Mouse (Mus musculus): ENCODE measurements around the gene Zbtb18.

GRCm38 (mm10) chr1:177451041-177451440 is 8.9 kb downstream of the Zbtb18 start:
- TF ChIP-seq CTCF (IDR thresholded peaks at IDR 0.05) = no peak
- TF ChIP-seq EP300 (IDR thresholded peaks at IDR 0.05) = no peak
